Mouse (Mus musculus): ENCODE measurements around the gene Mamdc4. TPM values are rescaled to one million over a fixed set of nuclear protein-coding genes. Genes with fewer than 3 reads are reported as not detected.
A peak's percentile ranks its signal among the peaks of the same experiment; 100 is the strongest.

Mamdc4 gene
- polyA plus RNA-seq, 1 experiment from 2014 or later: 1.5 TPM

DNA sequence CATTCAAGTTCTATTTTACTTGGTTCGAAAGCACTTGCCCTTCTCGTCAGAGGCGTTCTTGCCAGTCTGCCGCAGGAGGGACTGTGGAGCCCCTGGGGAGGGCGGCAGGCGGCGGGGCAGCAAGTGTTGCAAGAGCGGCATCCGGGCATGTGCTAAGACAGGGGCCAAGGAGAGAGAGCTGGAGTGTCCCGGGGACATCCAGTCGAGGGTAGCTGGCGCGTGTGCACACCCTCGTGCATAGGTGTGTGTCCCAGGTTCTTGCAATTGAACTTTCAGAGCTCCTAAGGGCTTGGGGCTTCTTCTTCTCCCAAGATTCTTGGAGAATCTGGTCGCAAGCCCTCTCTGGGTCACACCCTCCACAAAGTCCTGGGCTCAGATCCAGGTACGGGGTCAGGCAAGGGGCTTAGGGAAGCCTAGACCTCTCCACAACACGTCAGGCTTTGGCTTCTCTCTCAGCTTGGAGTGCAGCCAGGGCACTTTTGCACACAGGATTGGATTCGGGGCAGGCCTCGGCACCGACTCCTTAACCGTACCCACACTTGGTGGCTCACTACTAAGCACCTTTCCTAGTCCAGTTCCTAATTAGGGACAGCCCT is 885 bp upstream of the Mamdc4 start:
- WGBS: 17% methylated on average over 21 of the region's 21 CpGs
- H3K4me2 ChIP-seq (ENCODE audit: low read depth): peak overlapping the region; percentile 64
- peak overlapping the region; percentile 63 for H3K9ac ChIP-seq (ENCODE audit: low read length)
- no peaks in the 10 kb centered on the region; the same call in 1 of the 2 replicates for H3K36me3 ChIP-seq (ENCODE audit: control insufficient read depth, insufficient read depth, low read length)
- DNase-seq (ENCODE audit: low spot score): peak; percentile 56
- H3K27ac ChIP-seq (ENCODE audit: low read depth, low read length): peak overlapping the region; percentile 45; the same call in 1 of the 2 replicates
- peaks cover 28% of the 10 kb centered on the region for H3K4me1 ChIP-seq (ENCODE audit: control insufficient read depth, insufficient read depth, low read length)
- H3K9me3 ChIP-seq (ENCODE audit: control insufficient read depth, low read length): no peaks in the 10 kb centered on the region
- peak; percentile 5; the same call in 1 of the 2 replicates for ATAC-seq (ENCODE audit: insufficient read depth, low FRiP score, low TSS enrichment)
- peak overlapping the region; percentile 60 for H3K4me3 ChIP-seq (ENCODE audit: low read depth, low read length)
- peaks cover 50% of the 10 kb centered on the region for H3K27me3 ChIP-seq (ENCODE audit: control insufficient read depth, insufficient read depth, low read length)

DNA sequence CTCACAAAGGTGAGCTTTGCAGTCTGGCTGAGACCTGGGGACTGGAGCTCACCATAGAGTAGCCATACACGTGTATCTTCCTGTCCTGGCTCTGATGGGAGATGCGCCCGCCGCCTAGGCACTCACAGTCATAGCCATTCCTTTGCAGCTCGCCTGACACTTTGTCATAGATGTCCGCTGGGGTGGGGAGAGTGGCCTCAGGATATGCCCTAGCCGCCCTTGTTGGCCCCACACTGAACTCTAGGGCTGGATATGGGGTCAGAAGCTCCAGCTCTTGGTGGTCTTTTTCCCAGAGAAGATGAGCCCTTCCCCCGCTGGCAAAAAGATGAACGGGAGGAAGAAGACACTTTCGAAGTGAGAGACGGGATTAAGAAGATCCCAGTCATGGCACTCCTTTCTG is 509 bp downstream of the Mamdc4 start:
- DNase-seq (ENCODE audit: low spot score) (no peak), ATAC-seq (ENCODE audit: insufficient read depth, low FRiP score, low TSS enrichment) (no peak)
- no peaks in the 10 kb centered on the region for H3K9me3 ChIP-seq (ENCODE audit: control insufficient read depth, low read length)
- H3K9ac ChIP-seq (ENCODE audit: low read length): peak overlapping the region; percentile 63
- peak overlapping the region; percentile 87 for H3K4me2 ChIP-seq (ENCODE audit: low read depth)
- H3K27ac ChIP-seq (ENCODE audit: low read depth, low read length): peak overlapping the region; percentile 73
- no peaks in the 10 kb centered on the region; the same call in 1 of the 2 replicates for H3K36me3 ChIP-seq (ENCODE audit: control insufficient read depth, insufficient read depth, low read length)
- WGBS: 20% methylated on average over 11 of the region's 11 CpGs
- H3K27me3 ChIP-seq (ENCODE audit: control insufficient read depth, insufficient read depth, low read length): peaks cover 36% of the 10 kb centered on the region
- H3K4me1 ChIP-seq (ENCODE audit: control insufficient read depth, insufficient read depth, low read length): peaks cover 21% of the 10 kb centered on the region
- H3K4me3 ChIP-seq (ENCODE audit: low read depth, low read length): peak overlapping the region; percentile 60

- Histone ChIP-seq H3K9ac (ENCODE audit: low read length) (no peak overlapping the region), H3K36me3 (ENCODE audit: control insufficient read depth, insufficient read depth, low read length) (no peaks in the 10 kb centered on the region; the same call in 1 of the 2 replicates), H3K27ac (ENCODE audit: low read depth, low read length) (no peak overlapping the region), H3K4me3 (ENCODE audit: low read depth, low read length) (no peak overlapping the region), H3K9me3 (ENCODE audit: control insufficient read depth, low read length) (no peaks in the 10 kb centered on the region), H3K4me2 (ENCODE audit: low read depth) (no peak overlapping the region), H3K4me1 (ENCODE audit: control insufficient read depth, insufficient read depth, low read length) (peaks cover 16% of the 10 kb centered on the region), H3K27me3 (ENCODE audit: control insufficient read depth, insufficient read depth, low read length) (peaks cover 25% of the 10 kb centered on the region)
- ATAC-seq (ENCODE audit: insufficient read depth, low FRiP score, low TSS enrichment) (no peak), DNase-seq (ENCODE audit: low spot score) (no peak)
- WGBS: 85% methylated on average over 2 of the region's 2 CpGs
These were observed 1.6 kb downstream of the Mamdc4 start for GRCm38 (mm10) chr2:25573068-25573467.

DNA sequence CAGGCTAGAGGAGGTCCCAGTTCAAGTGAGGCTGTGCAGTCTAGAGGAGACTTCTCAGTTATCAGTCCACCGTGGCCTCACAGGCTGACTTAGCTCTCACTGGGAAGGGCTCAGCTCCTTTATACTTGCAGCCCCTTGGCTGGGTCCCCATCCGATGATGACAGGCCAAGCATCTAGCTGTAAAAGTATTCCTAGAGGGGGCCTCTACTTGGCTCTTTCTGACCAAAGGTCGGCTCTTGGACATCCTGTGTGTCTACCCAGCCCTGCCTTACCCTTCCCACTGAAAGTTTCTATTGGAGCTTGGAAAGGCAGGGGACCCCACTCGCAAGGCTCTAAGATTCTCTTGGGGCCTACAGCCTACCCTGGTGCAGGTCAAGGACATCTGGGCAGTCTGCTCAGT is 3.4 kb downstream of the Mamdc4 start:
- H3K9ac ChIP-seq (ENCODE audit: low read length): no peak overlapping the region
- H3K36me3 ChIP-seq (ENCODE audit: control insufficient read depth, insufficient read depth, low read length): no peaks in the 10 kb centered on the region; the same call in 1 of the 2 replicates
- no peaks in the 10 kb centered on the region for H3K9me3 ChIP-seq (ENCODE audit: control insufficient read depth, low read length)
- no peak overlapping the region for H3K4me3 ChIP-seq (ENCODE audit: low read depth, low read length)
- WGBS: 92% methylated on average over 4 of the region's 4 CpGs
- H3K27ac ChIP-seq (ENCODE audit: low read depth, low read length): no peak overlapping the region
- peaks cover 7% of the 10 kb centered on the region for H3K27me3 ChIP-seq (ENCODE audit: control insufficient read depth, insufficient read depth, low read length)
- H3K4me1 ChIP-seq (ENCODE audit: control insufficient read depth, insufficient read depth, low read length): peaks cover 11% of the 10 kb centered on the region
- H3K4me2 ChIP-seq (ENCODE audit: low read depth): no peak overlapping the region
- DNase-seq (ENCODE audit: low spot score): no peak
- no peak for ATAC-seq (ENCODE audit: insufficient read depth, low FRiP score, low TSS enrichment)

GRCm38 (mm10) chr2:25569323-25569722 is 5.3 kb downstream of the Mamdc4 start:
- DNase-seq (ENCODE audit: low spot score): no peak
- no peak for ATAC-seq (ENCODE audit: insufficient read depth, low FRiP score, low TSS enrichment)
- 91% methylated on average over 3 of the region's 3 CpGs for WGBS

GRCm38 (mm10) chr2:25568473-25569019 is 6.1 kb downstream of the Mamdc4 start:
- Histone ChIP-seq H3K9me3 (ENCODE audit: control insufficient read depth, low read length) (no peaks in the 10 kb centered on the region), H3K4me1 (ENCODE audit: control insufficient read depth, insufficient read depth, low read length) (no peaks in the 10 kb centered on the region; the same call in 1 of the 2 replicates), H3K27me3 (ENCODE audit: control insufficient read depth, insufficient read depth, low read length) (no peaks in the 10 kb centered on the region), H3K36me3 (ENCODE audit: control insufficient read depth, insufficient read depth, low read length) (peaks cover 7% of the 10 kb centered on the region), H3K27ac (ENCODE audit: low read depth, low read length) (no peak overlapping the region), H3K4me3 (ENCODE audit: low read depth, low read length) (no peak overlapping the region), H3K4me2 (ENCODE audit: low read depth) (no peak overlapping the region), H3K9ac (ENCODE audit: low read length) (no peak overlapping the region)
- 91% methylated on average over 6 of the region's 6 CpGs for WGBS
- ATAC-seq (ENCODE audit: insufficient read depth, low FRiP score, low TSS enrichment) (no peak), DNase-seq (ENCODE audit: low spot score) (no peak)

More at GRCm38 (mm10) chr2:25569323-25569722, 5.3 kb downstream of the Mamdc4 start:
- no peak overlapping the region for H3K4me2 ChIP-seq (ENCODE audit: low read depth)
- no peak overlapping the region for H3K4me3 ChIP-seq (ENCODE audit: low read depth, low read length)
- H3K27me3 ChIP-seq (ENCODE audit: control insufficient read depth, insufficient read depth, low read length): no peaks in the 10 kb centered on the region
- no peak overlapping the region for H3K9ac ChIP-seq (ENCODE audit: low read length)
- H3K4me1 ChIP-seq (ENCODE audit: control insufficient read depth, insufficient read depth, low read length): peaks cover 6% of the 10 kb centered on the region
- peaks cover 2% of the 10 kb centered on the region; the same call in 1 of the 2 replicates for H3K36me3 ChIP-seq (ENCODE audit: control insufficient read depth, insufficient read depth, low read length)
- no peaks in the 10 kb centered on the region for H3K9me3 ChIP-seq (ENCODE audit: control insufficient read depth, low read length)
- no peak overlapping the region for H3K27ac ChIP-seq (ENCODE audit: low read depth, low read length)

DNA sequence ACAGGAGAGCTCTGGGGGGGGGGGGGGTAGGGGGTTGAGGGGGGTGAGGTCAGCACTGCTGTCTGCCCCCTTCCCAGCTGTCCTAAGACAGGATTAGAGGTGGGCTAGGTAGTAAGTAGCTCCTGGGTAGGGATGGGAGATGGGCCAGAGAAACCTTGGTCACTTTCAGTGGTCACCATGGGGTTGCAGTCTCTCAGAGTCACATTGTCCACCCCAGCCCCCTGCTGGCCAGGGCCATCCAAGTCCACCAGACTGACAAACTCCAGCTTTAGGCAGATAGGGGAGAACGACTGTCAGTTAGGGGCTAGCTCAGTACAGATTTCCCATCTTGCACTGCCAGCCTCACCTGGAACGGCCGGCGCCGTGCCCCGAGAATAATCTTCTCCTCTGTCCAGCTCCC is 8.1 kb downstream of the Mamdc4 start:
- ATAC-seq (ENCODE audit: insufficient read depth, low FRiP score, low TSS enrichment): no peak
- H3K27me3 ChIP-seq (ENCODE audit: control insufficient read depth, insufficient read depth, low read length): no peaks in the 10 kb centered on the region
- H3K27ac ChIP-seq (ENCODE audit: low read depth, low read length): no peak overlapping the region
- H3K9me3 ChIP-seq (ENCODE audit: control insufficient read depth, low read length): no peaks in the 10 kb centered on the region
- no peak overlapping the region for H3K9ac ChIP-seq (ENCODE audit: low read length)
- H3K4me1 ChIP-seq (ENCODE audit: control insufficient read depth, insufficient read depth, low read length): no peaks in the 10 kb centered on the region
- peaks cover 19% of the 10 kb centered on the region for H3K36me3 ChIP-seq (ENCODE audit: control insufficient read depth, insufficient read depth, low read length)
- no peak overlapping the region for H3K4me2 ChIP-seq (ENCODE audit: low read depth)
- 86% methylated on average over 6 of the region's 6 CpGs for WGBS
- H3K4me3 ChIP-seq (ENCODE audit: low read depth, low read length): no peak overlapping the region
- no peak for DNase-seq (ENCODE audit: low spot score)

- H3K4me2 ChIP-seq (ENCODE audit: low read depth): no peak overlapping the region
- H3K27me3 ChIP-seq (ENCODE audit: control insufficient read depth, insufficient read depth, low read length): no peaks in the 10 kb centered on the region
- H3K4me1 ChIP-seq (ENCODE audit: control insufficient read depth, insufficient read depth, low read length): no peaks in the 10 kb centered on the region
- ATAC-seq (ENCODE audit: insufficient read depth, low FRiP score, low TSS enrichment): no peak
- no peaks in the 10 kb centered on the region for H3K9me3 ChIP-seq (ENCODE audit: control insufficient read depth, low read length)
- no peak for DNase-seq (ENCODE audit: low spot score)
- H3K9ac ChIP-seq (ENCODE audit: low read length): no peak overlapping the region
- H3K4me3 ChIP-seq (ENCODE audit: low read depth, low read length): no peak overlapping the region
- H3K36me3 ChIP-seq (ENCODE audit: control insufficient read depth, insufficient read depth, low read length): peaks cover 22% of the 10 kb centered on the region
- H3K27ac ChIP-seq (ENCODE audit: low read depth, low read length): no peak overlapping the region
- 89% methylated on average over 8 of the region's 8 CpGs for WGBS
These were observed 8.9 kb downstream of the Mamdc4 start for GRCm38 (mm10) chr2:25565741-25566140.

DNA sequence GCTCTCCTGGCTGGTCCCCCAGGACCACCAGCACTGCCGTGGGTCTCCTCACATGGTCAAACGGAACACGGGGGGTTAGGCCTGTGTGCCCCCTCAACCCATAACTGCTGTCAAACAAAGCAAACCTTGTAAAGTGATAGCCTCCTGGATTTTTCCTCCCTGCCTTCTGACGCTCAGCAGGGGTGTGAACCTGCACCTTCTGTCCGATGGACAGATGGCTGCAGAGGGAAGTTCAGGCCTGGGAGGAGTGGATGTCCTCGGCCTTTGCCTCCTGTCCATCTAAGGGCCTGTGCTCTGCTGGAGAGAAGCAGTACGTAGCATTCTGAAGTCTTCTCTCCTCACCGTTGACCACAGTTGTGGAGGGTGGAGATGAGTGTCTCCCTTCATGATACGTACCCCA is 12.7 kb downstream of the Mamdc4 start:
- Histone ChIP-seq H3K9ac (ENCODE audit: low read length) (no peak overlapping the region), H3K36me3 (ENCODE audit: control insufficient read depth, insufficient read depth, low read length) (peaks cover 22% of the 10 kb centered on the region)

More for the DNA sequence above, 12.7 kb downstream of the Mamdc4 start:
- ATAC-seq (ENCODE audit: insufficient read depth, low FRiP score, low TSS enrichment) (no peak), DNase-seq (ENCODE audit: low spot score) (no peak)
- Histone ChIP-seq H3K4me2 (ENCODE audit: low read depth) (no peak overlapping the region), H3K4me3 (ENCODE audit: low read depth, low read length) (no peak overlapping the region), H3K27ac (ENCODE audit: low read depth, low read length) (no peak overlapping the region), H3K27me3 (ENCODE audit: control insufficient read depth, insufficient read depth, low read length) (no peaks in the 10 kb centered on the region), H3K4me1 (ENCODE audit: control insufficient read depth, insufficient read depth, low read length) (peaks cover 10% of the 10 kb centered on the region), H3K9me3 (ENCODE audit: control insufficient read depth, low read length) (no peaks in the 10 kb centered on the region)
- WGBS: 83% methylated on average over 9 of the region's 9 CpGs
